Comparison of ENCODE assay signal across 20 mouse cellular contexts in genomic region chr17:64613351-64613750, GRCm38 (mm10). TPM values are rescaled to one million over a fixed set of nuclear protein-coding genes. Genes with fewer than 3 reads are reported as not detected.
DNase-seq lines count a peak whose midpoint lies in the region; ATAC-seq and TF ChIP-seq lines count a peak whose summit lies in the region.
"Had no signal": no experiment of that assay in that cellular context is flagged by ENCODE, and none has a peak within 500 bp of the region (broad histone marks: within the 10 kb centered on the region; RNA-seq: fewer than 3 reads in every experiment).

No protein-coding gene starts in this region.

- H3K4me3 ChIP-seq in heart, embryonic 16.5 days (ENCODE audit: low read length), result no peak overlapping the region
- no peak overlapping the region for H3K4me3 ChIP-seq in heart, embryonic 12.5 days
- H3K4me3 ChIP-seq in limb, embryonic 14.5 days (replicated peaks; ENCODE audit: low read length), result no peak overlapping the region
- no peak overlapping the region for H3K4me3 ChIP-seq in limb, embryonic 10.5 days
- no peak overlapping the region for H3K4me3 ChIP-seq in brown adipose tissue, adult 24 weeks (ENCODE audit: insufficient read depth, low read depth, low read length)
- no peak overlapping the region for H3K4me3 ChIP-seq in limb, embryonic 15.5 days
- no peak overlapping the region for H3K4me3 ChIP-seq in layer of hippocampus, adult 2 months
- H3K4me3 ChIP-seq: erythroblast, embryonic 14.5 days; forebrain, embryonic 12.5 days; liver, embryonic 12.5 days; midbrain, embryonic 12.5 days had no signal

- ATAC-seq in heart, embryonic 16.5 days (replicated peaks; ENCODE audit: extremely low read depth, insufficient read depth, low FRiP score), result no peak
- ATAC-seq in heart, embryonic 12.5 days (ENCODE audit: insufficient number of reproducible peaks, low FRiP score), result no peak
- no peak for ATAC-seq in limb, embryonic 14.5 days (ENCODE audit: low FRiP score, low read depth)
- ATAC-seq in limb, embryonic 15.5 days (ENCODE audit: insufficient number of reproducible peaks, low FRiP score, low TSS enrichment, low read depth), result no peak
- ATAC-seq: activated CD4-positive, CD25-positive, alpha-beta regulatory T cell, adult 4 months; inflammation-experienced regulatory T-cells, adult 6 months; liver, embryonic 12.5 days had no signal

- TF ChIP-seq POLR2A in limb, embryonic 14.5 days (IDR thresholded peaks at IDR 0.05; ENCODE audit: borderline replicate concordance, extremely low read depth, insufficient read depth, insufficient read length), result no peak

- H3K27ac ChIP-seq in heart, embryonic 16.5 days (ENCODE audit: low read length), result peak overlapping the region; percentile 5; the same call in 1 of the 2 replicates
- no peak overlapping the region for H3K27ac ChIP-seq in heart, embryonic 12.5 days (ENCODE audit: poor library complexity, severe bottlenecking)
- H3K27ac ChIP-seq in limb, embryonic 14.5 days (replicated peaks; ENCODE audit: low read depth, low read length), result peak overlapping the region; percentile 53; the same call in 1 of the 2 replicates
- H3K27ac ChIP-seq in limb, embryonic 10.5 days, result no peak overlapping the region
- H3K27ac ChIP-seq in brown adipose tissue, adult 24 weeks (replicated peaks; ENCODE audit: low read depth, low read length), result peak overlapping the region; percentile 35; the same call in 1 of the 2 replicates
- peak overlapping the region; percentile 91 for H3K27ac ChIP-seq in limb, embryonic 15.5 days
- no peak overlapping the region for H3K27ac ChIP-seq in layer of hippocampus, adult 2 months
- H3K27ac ChIP-seq: forebrain, embryonic 12.5 days; hindbrain, embryonic 14.5 days; liver, embryonic 12.5 days; midbrain, embryonic 12.5 days had no signal

- H3K4me1 ChIP-seq in heart, embryonic 16.5 days (ENCODE audit: control insufficient read depth, insufficient read depth, low read length), result peaks cover 17% of the 10 kb centered on the region; the same call in 1 of the 2 replicates
- peaks cover 20% of the 10 kb centered on the region for H3K4me1 ChIP-seq in heart, embryonic 12.5 days (replicated peaks)
- 0 out of 2 replicates have a peak, but pooled peaks cover 8% of the 10 kb centered on the region for H3K4me1 ChIP-seq in limb, embryonic 14.5 days (ENCODE audit: control insufficient read depth, insufficient read depth, low read length)
- peaks cover 20% of the 10 kb centered on the region for H3K4me1 ChIP-seq in limb, embryonic 10.5 days
- peaks cover 30% of the 10 kb centered on the region for H3K4me1 ChIP-seq in brown adipose tissue, adult 24 weeks (ENCODE audit: control insufficient read depth, insufficient read depth, insufficient read length, low read length)
- peaks cover 34% of the 10 kb centered on the region for H3K4me1 ChIP-seq in limb, embryonic 15.5 days
- H3K4me1 ChIP-seq: forebrain, embryonic 12.5 days; midbrain, embryonic 12.5 days had no signal

- no peak for DNase-seq in limb, embryonic 14.5 days (ENCODE audit: low spot score)
- no peak for DNase-seq in limb, embryonic 10.5 days (ENCODE audit: low spot score)
- DNase-seq in layer of hippocampus, adult 2 months (ENCODE audit: low spot score in 2 of 2), result no peak
- DNase-seq: adrenal gland, postnatal 25 days; cerebellum, adult 11 months; cerebellum, postnatal 10 days; heart, postnatal 4 days; kidney, adult 9 months; lung, adult 18-20 months had no signal

- no peaks in the 10 kb centered on the region for H3K9me3 ChIP-seq in heart, embryonic 16.5 days (replicated peaks; ENCODE audit: control insufficient read depth, low read length)
- H3K9me3 ChIP-seq in heart, embryonic 12.5 days (replicated peaks), result no peaks in the 10 kb centered on the region
- H3K9me3 ChIP-seq in limb, embryonic 14.5 days (ENCODE audit: control insufficient read depth, low read length), result no peaks in the 10 kb centered on the region
- no peaks in the 10 kb centered on the region for H3K9me3 ChIP-seq in limb, embryonic 10.5 days (replicated peaks)
- H3K9me3 ChIP-seq in limb, embryonic 15.5 days, result no peaks in the 10 kb centered on the region
- H3K9me3 ChIP-seq: forebrain, embryonic 12.5 days; liver, embryonic 12.5 days; midbrain, embryonic 12.5 days had no signal

- no peaks in the 10 kb centered on the region for H3K27me3 ChIP-seq in heart, embryonic 16.5 days (ENCODE audit: control insufficient read depth, insufficient read depth, low read length)
- no peaks in the 10 kb centered on the region for H3K27me3 ChIP-seq in heart, embryonic 12.5 days (replicated peaks)
- no peaks in the 10 kb centered on the region for H3K27me3 ChIP-seq in limb, embryonic 14.5 days (ENCODE audit: control insufficient read depth, insufficient read depth, low read length)
- no peaks in the 10 kb centered on the region for H3K27me3 ChIP-seq in limb, embryonic 10.5 days (ENCODE audit: low read depth, poor library complexity, severe bottlenecking)
- H3K27me3 ChIP-seq in limb, embryonic 15.5 days, result no peaks in the 10 kb centered on the region
- H3K27me3 ChIP-seq: forebrain, embryonic 12.5 days; liver, embryonic 12.5 days; midbrain, embryonic 12.5 days had no signal

- WGBS in heart, embryonic 16.5 days, result 67% methylated on average over 3 of the region's 3 CpGs
- 78% methylated on average over 3 of the region's 3 CpGs for WGBS in heart, embryonic 12.5 days
- 55% methylated on average over 3 of the region's 3 CpGs for WGBS in limb, embryonic 14.5 days
- 80% methylated on average over 3 of the region's 3 CpGs for WGBS in limb, embryonic 10.5 days
- 43% methylated on average over 3 of the region's 3 CpGs for WGBS in limb, embryonic 15.5 days

- no peak overlapping the region for H3K4me2 ChIP-seq in heart, embryonic 16.5 days (ENCODE audit: low read depth, low read length)
- H3K4me2 ChIP-seq in heart, embryonic 12.5 days, result no peak overlapping the region
- H3K4me2 ChIP-seq in limb, embryonic 14.5 days (replicated peaks; ENCODE audit: low read depth, low read length, severe bottlenecking), result no peak overlapping the region
- H3K4me2 ChIP-seq in limb, embryonic 15.5 days, result no peak overlapping the region
- H3K4me2 ChIP-seq: forebrain, embryonic 12.5 days; hindbrain, embryonic 14.5 days; liver, embryonic 12.5 days; midbrain, embryonic 12.5 days had no signal

- no peaks in the 10 kb centered on the region for H3K36me3 ChIP-seq in heart, embryonic 16.5 days (ENCODE audit: control insufficient read depth, insufficient read depth)
- 0 out of 2 replicates have a peak, but pooled peaks cover 5% of the 10 kb centered on the region for H3K36me3 ChIP-seq in heart, embryonic 12.5 days
- H3K36me3 ChIP-seq in limb, embryonic 14.5 days (ENCODE audit: control insufficient read depth, insufficient read depth, low read length), result peaks cover 3% of the 10 kb centered on the region; the same call in 1 of the 2 replicates
- peaks cover 15% of the 10 kb centered on the region for H3K36me3 ChIP-seq in limb, embryonic 10.5 days
- peaks cover 4% of the 10 kb centered on the region for H3K36me3 ChIP-seq in limb, embryonic 15.5 days
- H3K36me3 ChIP-seq: forebrain, embryonic 12.5 days; midbrain, embryonic 12.5 days had no signal

- no peak overlapping the region for H3K9ac ChIP-seq in heart, embryonic 16.5 days (ENCODE audit: low read length)
- H3K9ac ChIP-seq in heart, embryonic 12.5 days, result no peak overlapping the region
- no peak overlapping the region for H3K9ac ChIP-seq in limb, embryonic 14.5 days (ENCODE audit: low read depth, low read length, severe bottlenecking)
- no peak overlapping the region for H3K9ac ChIP-seq in limb, embryonic 15.5 days
- H3K9ac ChIP-seq: forebrain, embryonic 12.5 days; hindbrain, embryonic 14.5 days; liver, embryonic 12.5 days; midbrain, embryonic 12.5 days had no signal

- TF ChIP-seq CTCF in layer of hippocampus, adult 2 months (conservative IDR thresholded peaks at IDR 0.05), result no peak

RNA-seq across cellular contexts. Expression of gene Man2a1, which starts 12.8 kb away (rescaled TPM):
- 6.3 and 6.9 TPM in 2 replicates for polyA plus RNA-seq in heart, embryonic 16.5 days (2015; fragmentation: Nextera tagmentation; extraction: Ambion mirVana)
- 5.3 and 7.2 TPM in 2 replicates for polyA plus RNA-seq in heart, embryonic 12.5 days (2016; fragmentation: Nextera tagmentation; extraction: Ambion mirVana)
- polyA plus RNA-seq in limb, embryonic 14.5 days (2012; rRNA removed), result 27.4 and 31.9 TPM in 2 replicates
- polyA plus RNA-seq in limb, embryonic 14.5 days (2014; fragmentation: Nextera tagmentation; extraction: Ambion mirVana), result 12.5 and 16.1 TPM in 2 replicates
- 5.1 and 5.7 TPM in 2 replicates for polyA plus RNA-seq in limb, embryonic 10.5 days (2016; fragmentation: Nextera tagmentation; extraction: Ambion mirVana)
- 12.7 TPM in 2 replicates for polyA plus RNA-seq in brown adipose tissue, adult 24 weeks (2012; ENCODE audit: insufficient read depth, insufficient read length, missing spikeins)
- polyA plus RNA-seq in limb, embryonic 15.5 days (2015; fragmentation: Nextera tagmentation; extraction: Ambion mirVana), result 13.0 and 15.6 TPM in 2 replicates
- 10 to 100 TPM; 14.6 to 16.2 TPM for total RNA-seq in layer of hippocampus, adult 2 months (2021)

Comparison
In these comparisons a context has a peak if more than half of its experiments do, and no peak if none do; other contexts are left out.
1. H3K27ac ChIP-seq: peak in heart, embryonic 16.5 days (single experiment), limb, embryonic 14.5 days (single experiment), brown adipose tissue, adult 24 weeks (single experiment) and limb, embryonic 15.5 days (single experiment); none in heart, embryonic 12.5 days (single experiment), limb, embryonic 10.5 days (single experiment) and layer of hippocampus, adult 2 months (single experiment).